Mouse (Mus musculus): ENCODE data around the gene Prkaa1. TPM values are rescaled to one million over a fixed set of nuclear protein-coding genes. Genes with fewer than 3 reads are reported as not detected.

Prkaa1 gene
- total RNA-seq, 2 experiments from 2014 or later, result 30.5 to 42.8 TPM

Other genes with a start within 250 kb of the Prkaa1 start
- gene Mroh2b, start 245.1 kb upstream of the Prkaa1 start, total RNA-seq (2015), result not detected in 2 replicates
- not detected in 2 replicates for gene Mroh2b, start 245.1 kb upstream of the Prkaa1 start, total RNA-seq (2017)
- not detected in 2 replicates for gene C7, start 80.1 kb upstream of the Prkaa1 start, total RNA-seq (2015)
- gene C7, start 80.1 kb upstream of the Prkaa1 start, total RNA-seq (2017), result not detected in 2 replicates
- gene Card6, start 35.3 kb upstream of the Prkaa1 start, total RNA-seq (2015), result 8.9 and 9.7 TPM in 2 replicates
- gene Card6, start 35.3 kb upstream of the Prkaa1 start, total RNA-seq (2017), result 5.2 and 6.0 TPM in 2 replicates
- 917 and 975 TPM in 2 replicates for gene Rpl37, start 27.2 kb upstream of the Prkaa1 start, total RNA-seq (2015)
- 1,352 and 1,548 TPM in 2 replicates for gene Rpl37, start 27.2 kb upstream of the Prkaa1 start, total RNA-seq (2017)
- 21.6 and 23.1 TPM in 2 replicates for gene Ttc33, start 41.7 kb downstream of the Prkaa1 start, total RNA-seq (2015)
- 34.1 and 38.5 TPM in 2 replicates for gene Ttc33, start 41.7 kb downstream of the Prkaa1 start, total RNA-seq (2017)
- gene Ptger4, start 100.3 kb downstream of the Prkaa1 start, total RNA-seq (2015), result 30.5 and 33.2 TPM in 2 replicates
- gene Ptger4, start 100.3 kb downstream of the Prkaa1 start, total RNA-seq (2017), result 20.6 and 21.2 TPM in 2 replicates

Data from megakaryocyte, adult 5-6 weeks (primary cell).